Mouse (Mus musculus) heart, embryonic 14.5 days (tissue): ENCODE results near the gene Srd5a2. TPM values are rescaled to one million over a fixed set of nuclear protein-coding genes. Genes with fewer than 3 reads are reported as not detected.
"Not testable (repeated sequence)": the region's sequence is repeated elsewhere in the genome, so short reads cannot be mapped to it uniquely, and the experiment has no call there.

ENCODE experiments used
- ATAC-seq: fragments of 200-750 bp; cut with Nextera tagmentation; 2 replicates; pipeline ENCODE4 v1.8.0; 2017; ENCODE audit warnings: low read depth, moderate TSS enrichment; ENCODE audit not compliant: insufficient number of reproducible peaks, insufficient read depth, low FRiP score
- H3K27ac ChIP-seq, 2 experiments: fragments of 200-500 bp in 1 of 2; fragments of 300-500 bp in 1 of 2; sonication (generic) in 1 of 2; replicated peaks in 1 of 2; 2 replicates each; pipeline ENCODE4 v1.5.1; 2012 to 2014; ENCODE audit warnings: low read depth in 2 of 2, low read length in 2 of 2, control low read depth in 1 of 2, mild to moderate bottlenecking in 1 of 2, mixed read lengths in 1 of 2; ENCODE audit not compliant: control insufficient read depth in 1 of 2, insufficient read depth in 1 of 2
- H3K27me3 ChIP-seq: fragments of 300-500 bp; sonication (generic); 2 replicates; pipeline ENCODE4 v1.6.1; 2014; ENCODE audit warnings: mild to moderate bottlenecking, low read length, control low read depth; ENCODE audit not compliant: control insufficient read depth, insufficient read depth
- H3K36me3 ChIP-seq: fragments of 300-500 bp; sonication (generic); 2 replicates; pipeline ENCODE4 v1.6.1; 2014; ENCODE audit warnings: mild to moderate bottlenecking, control low read depth, low read length, mixed read lengths; ENCODE audit not compliant: control insufficient read depth, insufficient read depth
- H3K4me1 ChIP-seq, 2 experiments: fragments of 200-500 bp in 1 of 2; fragments of 300-500 bp in 1 of 2; sonication (generic) in 1 of 2; 2 replicates each; pipeline ENCODE4 v1.6.1; 2012 to 2014; ENCODE audit warnings: low read length in 2 of 2, control low read depth in 1 of 2, mixed read lengths in 1 of 2; ENCODE audit not compliant: control insufficient read depth in 2 of 2, insufficient read depth in 2 of 2
- H3K4me2 ChIP-seq: fragments of 300-500 bp; sonication (generic); 2 replicates; pipeline ENCODE4 v1.6.1; 2014; ENCODE audit warnings: mild to moderate bottlenecking, low read length
- H3K4me3 ChIP-seq, 2 experiments: fragments of 200-500 bp in 1 of 2; fragments of 300-500 bp in 1 of 2; sonication (generic) in 1 of 2; 2 replicates each; pipeline ENCODE4 v1.5.1; 2012 to 2014; ENCODE audit warnings: low read length in 2 of 2, mild to moderate bottlenecking in 2 of 2, control low read depth in 1 of 2, low read depth in 1 of 2, moderate library complexity in 1 of 2; ENCODE audit not compliant: control insufficient read depth in 1 of 2, insufficient read depth in 1 of 2
- H3K9ac ChIP-seq: fragments of 300-500 bp; sonication (generic); 2 replicates; pipeline ENCODE4 v1.6.1; 2014; ENCODE audit warnings: mild to moderate bottlenecking, low read length
- H3K9me3 ChIP-seq: fragments of 300-500 bp; sonication (generic); 2 replicates; pipeline ENCODE4 v1.6.1; 2016; ENCODE audit warnings: low read length, control low read depth; ENCODE audit not compliant: control insufficient read depth
- WGBS: fragments of 180-500 bp; shearing (Covaris S2); extraction: QIAGEN DNeasy Blood & Tissue Kit; methylation state at CpG from one replicate; pipeline ENCODE4 v1.1.7; 2014; 5-methylcytosine and 5-hydroxymethylcytosine counted together
- polyA plus RNA-seq: library from polyadenylated mRNA; unstranded; fragments of >200 nt; fragmentation: Nextera tagmentation; extraction: Ambion mirVana; gene quantifications from 2 replicates; pipeline ENCODE4 v1.2.1, GENCODE M21; 2014

The Srd5a2 gene
- polyA plus RNA-seq, result not detected in 2 replicates

GRCm38 (mm10) chr17:74047210-74048082 is at the start of gene Srd5a2:
Gene Srd5a2 (minus strand): TSS chr17:74047916.
- no peaks in the 10 kb centered on the region for H3K9me3 ChIP-seq
- H3K9ac ChIP-seq, result no peak within 1 kb of the TSS; the same call in 1 of the 2 replicates
- ATAC-seq, result no peak
- H3K4me3 ChIP-seq, result peak within 1 kb of the TSS; percentile 19 to 32; a peak in 3 of 4 replicates
- no peaks in the 10 kb centered on the region for H3K36me3 ChIP-seq
- H3K4me1 ChIP-seq, result peaks cover 0 to 9% of the 10 kb centered on the region in 2 experiments; a peak in 3 of 4 replicates
- peak within 1 kb of the TSS; percentile 63 for H3K4me2 ChIP-seq
- no peak within 1 kb of the TSS for H3K27ac ChIP-seq
- under 1% methylated on average over 43 of the region's 45 CpGs for WGBS
- H3K27me3 ChIP-seq, result peaks cover 54% of the 10 kb centered on the region

GRCm38 (mm10) chr17:74088886-74089678 is 41.4 kb upstream of the Srd5a2 start:
- no peaks in the 10 kb centered on the region for H3K9me3 ChIP-seq
- no peak for ATAC-seq
- H3K4me3 ChIP-seq, result no peak overlapping the region
- H3K36me3 ChIP-seq, result no peaks in the 10 kb centered on the region
- no peaks in the 10 kb centered on the region for H3K4me1 ChIP-seq
- no peak overlapping the region for H3K4me2 ChIP-seq
- H3K9ac ChIP-seq, result no peak overlapping the region
- no peaks in the 10 kb centered on the region for H3K27me3 ChIP-seq
- H3K27ac ChIP-seq, result no peak overlapping the region
- WGBS, result 62% methylated on average over 5 of the region's 5 CpGs

GRCm38 (mm10) chr17:74088016-74088415 is 40.3 kb upstream of the Srd5a2 start:
- H3K9me3 ChIP-seq, result no peaks in the 10 kb centered on the region
- H3K9ac ChIP-seq, result no peak overlapping the region
- no peak overlapping the region for H3K4me3 ChIP-seq
- no peaks in the 10 kb centered on the region for H3K36me3 ChIP-seq
- no peak overlapping the region for H3K4me2 ChIP-seq
- ATAC-seq, result no peak
- H3K27ac ChIP-seq, result no peak overlapping the region
- H3K27me3 ChIP-seq, result no peaks in the 10 kb centered on the region
- no peaks in the 10 kb centered on the region for H3K4me1 ChIP-seq
- WGBS, result 86% methylated on average over 2 of the region's 2 CpGs

- no peaks in the 10 kb centered on the region for H3K4me1 ChIP-seq
- no peak for ATAC-seq
These were observed 35.7 kb upstream of the Srd5a2 start for GRCm38 (mm10) chr17:74083370-74083769.

GRCm38 (mm10) chr17:74080076-74080615 is 32.4 kb upstream of the Srd5a2 start:
- Histone ChIP-seq H3K9me3 (no peaks in the 10 kb centered on the region), H3K27me3 (no peaks in the 10 kb centered on the region), H3K4me2 (no peak overlapping the region), H3K9ac (no peak overlapping the region), H3K36me3 (no peaks in the 10 kb centered on the region), H3K4me3 (no peak overlapping the region), H3K27ac (no peak overlapping the region), H3K4me1 (no peaks in the 10 kb centered on the region)
- 78% methylated on average over 6 of the region's 6 CpGs for WGBS
- ATAC-seq, result no peak

More at GRCm38 (mm10) chr17:74083370-74083769, 35.7 kb upstream of the Srd5a2 start:
- Histone ChIP-seq H3K9me3 (no peaks in the 10 kb centered on the region), H3K27me3 (no peaks in the 10 kb centered on the region), H3K36me3 (no peaks in the 10 kb centered on the region), H3K4me3 (no peak overlapping the region), H3K27ac (no peak overlapping the region), H3K9ac (no peak overlapping the region), H3K4me2 (no peak overlapping the region)
- WGBS, result 68% methylated on average over 4 of the region's 4 CpGs

GRCm38 (mm10) chr17:74078776-74079495 is 31.2 kb upstream of the Srd5a2 start:
- 80% methylated on average over 13 of the region's 13 CpGs for WGBS
- H3K4me3 ChIP-seq, result no peak overlapping the region
- ATAC-seq, result no peak
- no peak overlapping the region for H3K4me2 ChIP-seq
- H3K27ac ChIP-seq, result no peak overlapping the region
- H3K4me1 ChIP-seq, result no peaks in the 10 kb centered on the region
- no peaks in the 10 kb centered on the region for H3K36me3 ChIP-seq
- no peaks in the 10 kb centered on the region for H3K9me3 ChIP-seq
- H3K9ac ChIP-seq, result no peak overlapping the region
- H3K27me3 ChIP-seq, result no peaks in the 10 kb centered on the region

- not testable (repeated sequence) for H3K9me3 ChIP-seq, H3K27me3 ChIP-seq, H3K9ac ChIP-seq, H3K4me3 ChIP-seq, H3K27ac ChIP-seq, H3K36me3 ChIP-seq, ATAC-seq, H3K4me1 ChIP-seq, H3K4me2 ChIP-seq
- 78% methylated on average over 5 of the region's 5 CpGs for WGBS
These were observed 25.4 kb upstream of the Srd5a2 start for GRCm38 (mm10) chr17:74073067-74073466.
